Mouse (Mus musculus) hindbrain, embryonic 16.5 days (tissue): Measurements from ENCODE around the gene Lrrc15. TPM values are rescaled to one million over a fixed set of nuclear protein-coding genes. Genes with fewer than 3 reads are reported as not detected.

Experiments used
- ATAC-seq: fragments of 200-750 bp; cut with Nextera tagmentation; 2 replicates; pipeline ENCODE4 v1.8.0; 2017; ENCODE audit warnings: moderate TSS enrichment, moderate library complexity
- H3K27ac ChIP-seq: fragments of 300-500 bp; sonication (generic); 2 replicates; pipeline ENCODE4 v1.5.1; 2014; ENCODE audit warnings: low read depth, mild to moderate bottlenecking, control low read depth, low read length, moderate library complexity
- H3K27me3 ChIP-seq: fragments of 300-500 bp; sonication (generic); replicated peaks from 2 replicates; pipeline ENCODE4 v1.6.1; 2014; ENCODE audit warnings: low read length; ENCODE audit not compliant: control insufficient read depth, insufficient read depth
- H3K36me3 ChIP-seq: fragments of 300-500 bp; sonication (generic); 2 replicates; pipeline ENCODE4 v1.6.1; 2014; ENCODE audit warnings: mild to moderate bottlenecking, low read length, moderate library complexity, mixed read lengths; ENCODE audit not compliant: control insufficient read depth, insufficient read depth
- H3K4me1 ChIP-seq: fragments of 300-500 bp; sonication (generic); 2 replicates; pipeline ENCODE4 v1.6.1; 2014; ENCODE audit warnings: low read depth, low read length; ENCODE audit not compliant: control insufficient read depth, insufficient read depth
- H3K4me2 ChIP-seq: fragments of 300-500 bp; sonication (generic); 2 replicates; pipeline ENCODE4 v1.6.1; 2014; ENCODE audit warnings: mild to moderate bottlenecking, low read length, control low read depth, moderate library complexity
- H3K4me3 ChIP-seq: fragments of 300-500 bp; sonication (generic); 2 replicates; pipeline ENCODE4 v1.5.1; 2014; ENCODE audit warnings: mild to moderate bottlenecking, low read length, control low read depth, moderate library complexity
- H3K9ac ChIP-seq: fragments of 300-500 bp; sonication (generic); 2 replicates; pipeline ENCODE4 v1.6.1; 2014; ENCODE audit warnings: low read depth, mild to moderate bottlenecking, control low read depth, low read length, moderate library complexity
- H3K9me3 ChIP-seq: fragments of 300-500 bp; sonication (generic); 2 replicates; pipeline ENCODE4 v1.6.1; 2014; ENCODE audit warnings: mild to moderate bottlenecking, low read length, moderate library complexity; ENCODE audit not compliant: control insufficient read depth
- WGBS: fragments of 180-500 bp; shearing (Covaris S2); extraction: QIAGEN DNeasy Blood & Tissue Kit; methylation state at CpG from one replicate; pipeline ENCODE4 v1.1.7; 2014; 5-methylcytosine and 5-hydroxymethylcytosine counted together
- polyA plus RNA-seq: library from polyadenylated mRNA; unstranded; fragments of >200 nt; fragmentation: Nextera tagmentation; extraction: Ambion mirVana; gene quantifications from 2 replicates; pipeline ENCODE4 v1.2.1, GENCODE M21; 2015

Lrrc15 gene
- polyA plus RNA-seq, 1 experiment from 2014 or later: 0.40 TPM

DNA sequence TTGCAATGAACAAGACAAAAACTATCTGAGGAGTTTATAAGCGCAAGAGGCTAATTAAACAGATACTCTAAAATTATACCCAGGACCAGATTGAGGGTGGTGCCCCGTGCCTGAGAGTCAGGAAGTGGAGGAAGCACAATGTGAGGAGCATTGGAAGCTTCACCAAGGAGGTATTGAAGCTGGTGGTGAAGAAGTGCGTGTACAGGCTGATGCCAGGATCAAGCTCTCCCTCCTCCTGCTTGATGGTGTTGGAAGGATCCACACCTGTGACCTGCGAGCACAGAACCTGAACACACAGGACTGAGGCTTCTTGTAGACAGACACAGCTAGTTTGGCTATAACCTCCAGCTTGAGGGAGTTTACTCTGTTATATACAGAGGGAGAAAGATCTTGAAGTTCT is 23.0 kb upstream of the Lrrc15 start:
- WGBS: 91% methylated on average over 4 of the region's 4 CpGs
- no peak for ATAC-seq
- Histone ChIP-seq H3K4me2 (no peak overlapping the region), H3K27ac (no peak overlapping the region), H3K4me3 (no peak overlapping the region), H3K36me3 (no peaks in the 10 kb centered on the region), H3K9ac (no peak overlapping the region), H3K9me3 (no peaks in the 10 kb centered on the region), H3K27me3 (peaks cover 18% of the 10 kb centered on the region), H3K4me1 (peaks cover 15% of the 10 kb centered on the region)

DNA sequence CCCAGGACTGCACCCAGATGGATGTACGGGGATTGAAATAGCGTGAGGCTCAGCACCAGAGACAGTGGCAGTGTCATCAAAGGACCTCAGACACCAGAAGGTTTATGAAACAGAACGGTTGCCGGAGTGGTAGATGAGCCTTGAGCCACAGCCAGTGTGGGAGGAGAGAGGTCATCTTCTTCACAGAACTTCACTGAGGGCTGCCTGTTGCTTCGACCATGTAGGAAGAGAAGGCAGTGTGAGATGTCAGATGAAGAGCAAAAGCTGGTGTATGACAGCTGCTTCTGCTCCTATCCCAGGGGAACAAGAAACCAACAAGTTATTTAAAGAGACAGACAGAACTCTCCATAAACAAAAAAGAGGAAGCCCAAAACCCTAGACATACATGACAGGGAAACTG is 21.2 kb upstream of the Lrrc15 start:
- H3K9ac ChIP-seq: no peak overlapping the region
- no peaks in the 10 kb centered on the region for H3K36me3 ChIP-seq
- H3K9me3 ChIP-seq: no peaks in the 10 kb centered on the region
- H3K27ac ChIP-seq: no peak overlapping the region
- peaks cover 11% of the 10 kb centered on the region for H3K27me3 ChIP-seq
- H3K4me3 ChIP-seq: no peak overlapping the region
- H3K4me2 ChIP-seq: no peak overlapping the region
- peaks cover 9% of the 10 kb centered on the region for H3K4me1 ChIP-seq
- ATAC-seq: no peak
- WGBS: 72% methylated on average over 5 of the region's 5 CpGs

DNA sequence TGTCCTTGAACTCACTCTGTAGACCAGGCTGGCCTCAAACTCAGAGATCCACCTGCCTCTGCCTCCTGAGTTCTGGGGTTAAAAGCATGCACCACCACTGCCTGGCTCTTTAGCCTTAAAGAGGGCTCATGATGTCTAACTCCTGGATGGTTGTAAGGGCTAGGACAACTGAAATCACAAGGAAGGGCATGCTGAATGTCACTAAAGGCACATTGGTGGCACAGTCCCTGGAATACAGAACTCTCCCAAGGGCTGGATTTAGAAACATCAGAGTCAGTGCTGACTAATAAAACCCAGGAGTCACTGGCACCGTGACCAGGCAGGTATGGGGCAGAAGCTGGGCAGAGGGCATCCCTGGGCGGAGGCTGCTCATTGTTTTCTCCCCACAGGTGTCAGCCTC is 20.4 kb upstream of the Lrrc15 start:
- no peak for ATAC-seq
- 92% methylated on average over 2 of the region's 2 CpGs for WGBS

DNA sequence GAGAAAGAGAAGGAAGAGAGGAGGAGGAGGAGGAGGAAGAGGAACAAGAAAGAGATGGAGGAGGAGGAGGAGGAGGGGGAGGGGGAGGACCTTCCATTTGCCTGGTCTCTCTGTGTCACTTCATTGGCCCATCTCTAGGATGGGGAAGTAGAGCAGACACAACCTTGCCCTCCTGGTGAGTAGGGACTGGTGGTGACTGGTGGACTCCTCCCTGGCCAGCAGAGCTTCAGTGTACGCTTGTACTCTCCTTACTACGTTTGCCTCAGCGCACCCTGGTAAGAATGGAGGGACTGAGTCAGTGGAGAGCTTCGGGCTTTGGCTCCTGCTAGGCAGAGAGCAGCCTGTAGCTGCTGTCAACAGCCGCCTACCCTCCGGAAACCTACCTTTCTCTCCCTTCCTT is 19.6 kb upstream of the Lrrc15 start:
- no peaks in the 10 kb centered on the region for H3K9me3 ChIP-seq
- H3K9ac ChIP-seq: no peak overlapping the region
- no peaks in the 10 kb centered on the region for H3K36me3 ChIP-seq
- H3K4me1 ChIP-seq: no peaks in the 10 kb centered on the region
- 79% methylated on average over 6 of the region's 6 CpGs for WGBS
- no peak overlapping the region for H3K4me2 ChIP-seq
- ATAC-seq: no peak
- H3K27ac ChIP-seq: no peak overlapping the region
- no peak overlapping the region for H3K4me3 ChIP-seq
- peaks cover 6% of the 10 kb centered on the region for H3K27me3 ChIP-seq

More for the DNA sequence above, 20.4 kb upstream of the Lrrc15 start:
- H3K9ac ChIP-seq: no peak overlapping the region
- no peak overlapping the region for H3K27ac ChIP-seq
- H3K4me3 ChIP-seq: no peak overlapping the region
- H3K9me3 ChIP-seq: no peaks in the 10 kb centered on the region
- H3K36me3 ChIP-seq: no peaks in the 10 kb centered on the region
- peaks cover 6% of the 10 kb centered on the region for H3K4me1 ChIP-seq
- H3K4me2 ChIP-seq: no peak overlapping the region
- peaks cover 11% of the 10 kb centered on the region for H3K27me3 ChIP-seq

DNA sequence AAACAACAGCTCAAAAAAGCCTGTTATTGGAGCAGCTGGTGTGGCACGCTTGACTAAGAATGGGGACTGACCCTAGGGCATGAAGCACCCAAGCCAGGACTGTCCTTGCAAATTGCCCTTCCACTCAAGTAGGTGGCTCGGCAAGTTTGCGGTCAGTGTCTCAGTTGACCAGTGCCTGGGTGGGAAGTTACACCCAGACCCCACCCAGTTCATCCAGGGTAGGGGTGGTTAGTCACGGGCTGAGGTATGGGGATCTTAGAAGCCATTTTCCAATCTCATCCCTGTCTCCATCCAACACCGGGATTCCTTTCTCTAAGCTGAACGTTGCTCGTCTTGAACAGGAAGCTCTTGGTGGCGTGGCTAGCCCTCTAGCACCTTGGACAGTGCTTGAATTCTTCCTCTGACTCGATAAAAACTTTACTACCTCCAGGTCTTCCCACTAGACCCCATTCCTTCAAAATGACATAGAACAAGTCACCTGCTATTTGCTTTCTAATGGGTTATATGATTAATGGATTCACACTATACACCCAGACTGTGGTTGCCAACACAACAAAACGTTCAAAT is 16.7 kb upstream of the Lrrc15 start:
- no peaks in the 10 kb centered on the region for H3K9me3 ChIP-seq
- no peak overlapping the region for H3K9ac ChIP-seq
- H3K27me3 ChIP-seq: no peaks in the 10 kb centered on the region; the same call in 1 of the 2 replicates
- WGBS: 78% methylated on average over 10 of the region's 10 CpGs
- H3K4me3 ChIP-seq: no peak overlapping the region
- H3K4me2 ChIP-seq: no peak overlapping the region
- H3K4me1 ChIP-seq: no peaks in the 10 kb centered on the region
- H3K27ac ChIP-seq: no peak overlapping the region
- no peaks in the 10 kb centered on the region for H3K36me3 ChIP-seq
- no peak for ATAC-seq

DNA sequence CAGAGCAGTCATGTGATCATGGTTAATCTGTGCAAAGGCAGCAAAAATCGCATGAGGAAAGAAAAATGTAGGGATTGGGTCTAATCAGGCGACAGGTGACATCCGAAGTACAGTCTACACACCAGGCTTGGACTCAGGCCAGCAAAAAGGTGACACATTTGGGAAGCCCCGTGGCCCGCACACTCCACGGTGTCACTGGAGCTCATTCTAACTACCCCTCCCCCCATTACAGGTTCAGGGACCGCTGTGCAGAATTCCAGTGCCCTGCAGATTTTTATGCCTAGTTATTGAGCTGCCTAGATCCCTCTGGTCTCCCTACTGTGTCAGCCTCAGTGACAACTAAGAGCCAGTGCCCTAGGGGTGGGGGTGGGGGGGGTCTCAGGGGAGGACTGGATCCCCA is 14.4 kb upstream of the Lrrc15 start:
- H3K9me3 ChIP-seq: no peaks in the 10 kb centered on the region
- H3K27me3 ChIP-seq: no peaks in the 10 kb centered on the region; the same call in 1 of the 2 replicates
- H3K36me3 ChIP-seq: no peaks in the 10 kb centered on the region
- no peak overlapping the region for H3K4me2 ChIP-seq
- no peak overlapping the region for H3K9ac ChIP-seq
- H3K4me1 ChIP-seq: no peaks in the 10 kb centered on the region
- WGBS: 93% methylated on average over 7 of the region's 7 CpGs
- ATAC-seq: no peak
- H3K4me3 ChIP-seq: no peak overlapping the region
- no peak overlapping the region for H3K27ac ChIP-seq

DNA sequence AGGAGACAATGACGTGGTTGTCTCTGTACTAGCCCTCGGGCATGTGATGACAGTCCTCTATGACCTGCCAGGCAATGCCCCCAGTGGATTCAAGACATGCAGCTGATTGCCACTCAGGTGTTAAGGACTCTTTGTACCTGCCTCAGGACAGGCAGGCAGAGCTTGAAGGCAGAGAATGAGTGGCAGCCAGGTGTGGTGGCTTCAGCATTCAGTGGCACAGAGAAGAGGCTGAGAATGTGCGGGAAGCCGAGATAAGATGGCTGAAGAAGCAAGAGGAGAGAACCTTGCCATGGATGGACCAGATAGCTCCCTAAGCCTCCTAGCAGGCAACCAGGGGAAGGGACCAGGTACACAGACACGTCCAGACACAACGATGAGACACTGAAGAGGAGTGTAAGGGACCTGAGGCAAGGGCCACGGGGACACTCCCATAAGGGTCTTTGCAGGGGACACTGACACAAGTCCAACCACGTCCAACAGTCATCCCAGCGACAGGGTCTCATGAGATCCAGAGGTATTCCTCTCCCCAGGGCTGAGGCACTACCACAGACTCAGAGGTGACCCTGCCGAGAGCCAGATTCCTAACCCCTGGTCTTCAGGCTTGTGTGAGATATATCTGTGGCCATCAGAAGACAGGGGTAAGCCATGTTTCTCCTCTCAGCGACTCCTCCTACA is 13.7 kb upstream of the Lrrc15 start:
- no peak overlapping the region for H3K4me2 ChIP-seq
- no peaks in the 10 kb centered on the region for H3K9me3 ChIP-seq
- no peak for ATAC-seq

DNA sequence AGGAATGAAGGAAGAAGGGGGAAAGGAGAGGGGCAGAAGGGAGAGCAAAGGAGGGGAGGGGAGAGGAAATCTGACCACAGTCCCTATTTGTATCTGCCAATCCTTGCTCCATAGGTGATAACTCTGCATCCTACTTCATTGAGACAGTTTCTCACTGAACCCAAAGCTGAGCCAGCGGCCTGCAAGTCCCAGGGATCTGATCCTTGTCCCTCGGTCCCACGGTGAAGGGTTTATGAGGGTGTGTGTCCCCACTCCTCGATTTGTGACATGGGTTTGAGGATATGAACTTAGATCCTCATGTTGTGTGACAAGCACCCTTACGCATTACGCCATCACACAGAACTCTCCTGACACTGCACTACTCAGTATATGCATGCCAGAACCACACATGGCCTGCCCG is 12.1 kb upstream of the Lrrc15 start:
- Histone ChIP-seq H3K4me2 (no peak overlapping the region), H3K27me3 (no peaks in the 10 kb centered on the region; the same call in 1 of the 2 replicates), H3K27ac (no peak overlapping the region), H3K4me3 (no peak overlapping the region), H3K9me3 (no peaks in the 10 kb centered on the region), H3K4me1 (peaks cover 5% of the 10 kb centered on the region), H3K36me3 (no peaks in the 10 kb centered on the region), H3K9ac (no peak overlapping the region)
- 95% methylated on average over 7 of the region's 7 CpGs for WGBS
- no peak for ATAC-seq

More for the DNA sequence above, 13.7 kb upstream of the Lrrc15 start:
- no peak overlapping the region for H3K27ac ChIP-seq
- H3K36me3 ChIP-seq: no peaks in the 10 kb centered on the region
- 91% methylated on average over 11 of the region's 11 CpGs for WGBS
- H3K9ac ChIP-seq: no peak overlapping the region
- H3K4me3 ChIP-seq: no peak overlapping the region
- H3K4me1 ChIP-seq: no peaks in the 10 kb centered on the region
- no peaks in the 10 kb centered on the region; the same call in 1 of the 2 replicates for H3K27me3 ChIP-seq

DNA sequence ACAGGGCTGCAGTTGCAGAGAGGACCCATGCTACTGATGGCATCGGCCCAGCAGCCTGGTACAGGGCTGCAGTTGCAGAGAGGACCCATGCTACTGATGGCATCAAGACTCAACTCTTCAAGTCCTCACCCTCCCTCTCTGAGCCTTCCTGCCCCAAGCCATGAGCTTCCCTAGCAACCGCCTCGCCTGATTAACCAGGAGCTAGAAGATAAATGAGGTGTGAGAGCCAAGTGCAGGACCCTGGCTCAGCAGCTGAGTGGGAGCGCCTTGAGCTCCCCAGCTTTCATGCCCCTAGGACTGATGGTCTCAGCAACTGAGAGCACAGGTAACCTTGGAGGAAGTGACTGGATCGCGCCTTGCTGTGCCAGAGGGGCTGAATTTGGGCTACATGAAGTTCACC is 7.4 kb upstream of the Lrrc15 start:
- peak; percentile 58 for ATAC-seq
- Histone ChIP-seq H3K4me1 (peaks cover 5% of the 10 kb centered on the region), H3K36me3 (no peaks in the 10 kb centered on the region), H3K4me2 (no peak overlapping the region), H3K4me3 (no peak overlapping the region), H3K9ac (no peak overlapping the region), H3K27ac (no peak overlapping the region), H3K27me3 (no peaks in the 10 kb centered on the region; the same call in none of the 2 replicates), H3K9me3 (no peaks in the 10 kb centered on the region)
- 59% methylated on average over 6 of the region's 6 CpGs for WGBS
